Mouse (Mus musculus) liver, adult 2 months (tissue): Measurements from ENCODE around the gene 4930435E12Rik. TPM values are rescaled to one million over a fixed set of nuclear protein-coding genes. Genes with fewer than 3 reads are reported as not detected.

Experiments
- DNase-seq: peaks from one replicate; pipeline ENCODE4 v3.0.0-alpha.2; 2011; ENCODE audit warnings: low read depth, low spot score; ENCODE audit errors: extremely low read depth
- H3K27ac ChIP-seq: fragments of 200-500 bp; replicated peaks from 2 replicates; pipeline ENCODE4 v1.5.1; 2012; ENCODE audit warnings: low read depth, mild to moderate bottlenecking, control low read depth, inconsistent platforms, low read length; ENCODE audit not compliant: insufficient read depth
- H3K27me3 ChIP-seq: fragments of 200-500 bp; 2 replicates; pipeline ENCODE4 v1.6.1; 2012; ENCODE audit warnings: mild to moderate bottlenecking, moderate library complexity, low read length, inconsistent platforms; ENCODE audit not compliant: control insufficient read depth, insufficient read depth
- H3K36me3 ChIP-seq: fragments of 200-500 bp; 2 replicates; pipeline ENCODE4 v1.6.1; 2012; ENCODE audit warnings: low read length, inconsistent platforms; ENCODE audit not compliant: control insufficient read depth, insufficient read depth
- H3K4me1 ChIP-seq: fragments of 200-500 bp; 2 replicates; pipeline ENCODE4 v1.6.1; 2011; ENCODE audit warnings: low read length; ENCODE audit not compliant: control insufficient read depth, insufficient read depth
- H3K4me3 ChIP-seq: fragments of 200-500 bp; 2 replicates; pipeline ENCODE4 v1.5.1; 2011; ENCODE audit warnings: low read depth, mild to moderate bottlenecking, control low read depth, low read length, moderate library complexity; ENCODE audit not compliant: insufficient read depth
- H3K79me2 ChIP-seq: fragments of 200-500 bp; 2 replicates; pipeline ENCODE4 v1.6.1; 2012; ENCODE audit warnings: inconsistent platforms, mild to moderate bottlenecking, low read length, moderate library complexity; ENCODE audit not compliant: control insufficient read depth, insufficient read depth
- H3K9ac ChIP-seq: fragments of 200-500 bp; 2 replicates; pipeline ENCODE4 v1.6.1; 2012; ENCODE audit warnings: low read depth, mild to moderate bottlenecking, control low read depth, inconsistent platforms, low read length
- CTCF ChIP-seq: fragments of 200-500 bp; IDR thresholded peaks from 2 replicates; pipeline ENCODE4 v1.5.1; 2011; ENCODE audit warnings: low read depth, low read length, control low read depth
- POLR2A ChIP-seq: fragments of 200-500 bp; IDR thresholded peaks from 2 replicates; pipeline ENCODE4 v1.6.1; 2011; ENCODE audit warnings: low read length, control low read depth; ENCODE audit not compliant: insufficient read depth; ENCODE audit errors: extremely low read depth
- WGBS: fragments of 180-500 bp; shearing (Covaris S2); methylation state at CpG from one replicate; pipeline ENCODE4 v1.1.7; 2018; 5-methylcytosine and 5-hydroxymethylcytosine counted together
- polyA plus RNA-seq: library from polyadenylated mRNA; depleted of rRNA; stranded (reverse); fragments of >200 nt; gene quantifications from 2 replicates; pipeline ENCODE4 v1.2.3, GENCODE M21; 2012; rRNA removed
- total RNA-seq: library from RNA; depleted of rRNA; stranded (reverse); fragments of >200 nt; gene quantifications from 2 replicates; pipeline ENCODE4 v1.2.3, GENCODE M21; 2014; rRNA removed

Gene 4930435E12Rik
- total and polyA plus RNA-seq, 2 experiments, result not detected

DNA sequence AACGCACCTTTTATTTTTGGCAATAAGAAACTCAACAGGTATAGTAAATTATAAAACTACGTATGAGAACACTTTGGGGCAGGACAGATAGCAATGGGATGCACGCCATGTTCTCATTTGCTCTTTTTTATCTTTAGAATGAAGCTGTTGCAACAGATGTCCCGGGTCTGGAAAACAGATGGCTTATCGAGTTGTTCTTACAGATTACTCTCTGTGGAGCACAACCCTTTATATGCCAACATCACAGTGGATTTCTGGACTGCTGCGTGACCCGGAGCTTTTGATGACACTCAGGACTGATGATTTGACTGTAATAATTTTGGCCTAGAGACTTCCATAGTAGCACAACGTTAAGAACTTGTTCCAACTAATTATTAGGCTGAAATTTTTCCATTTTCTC, 60.8 kb downstream of the 4930435E12Rik start:
- TF ChIP-seq CTCF (no peak), POLR2A (no peak)
- no peak for DNase-seq
- H3K36me3 ChIP-seq, result no peaks in the 10 kb centered on the region
- H3K4me3 ChIP-seq, result no peak overlapping the region
- no peak overlapping the region for H3K9ac ChIP-seq
- H3K79me2 ChIP-seq, result no peaks in the 10 kb centered on the region
- WGBS, result 85% methylated on average over 8 of the region's 8 CpGs
- no peak overlapping the region for H3K27ac ChIP-seq
- H3K27me3 ChIP-seq, result no peaks in the 10 kb centered on the region
- H3K4me1 ChIP-seq, result peaks cover 1% of the 10 kb centered on the region; the same call in 1 of the 2 replicates

DNA sequence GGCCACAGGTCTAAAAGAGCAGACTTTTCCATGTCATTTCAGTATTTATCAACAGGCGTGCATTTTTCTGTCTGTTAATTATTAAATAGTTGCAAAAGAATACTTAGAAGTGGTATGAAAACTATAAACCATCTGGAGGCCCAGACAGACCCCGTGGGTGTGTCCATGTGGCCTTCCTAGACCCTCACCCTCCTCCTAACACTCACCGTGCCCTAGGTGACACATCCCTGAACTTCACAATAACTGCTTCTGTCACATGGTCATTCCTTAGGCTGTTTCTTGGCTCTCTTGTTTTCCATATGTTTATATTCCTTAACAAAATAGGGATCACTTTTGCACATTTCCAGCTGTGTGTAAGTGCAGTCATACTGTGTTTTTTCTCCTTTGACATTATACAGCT, 61.9 kb downstream of the 4930435E12Rik start:
- no peak overlapping the region for H3K27ac ChIP-seq
- WGBS, result 54% methylated on average over 3 of the region's 3 CpGs
- H3K79me2 ChIP-seq, result no peaks in the 10 kb centered on the region
- no peak for TF ChIP-seq CTCF
- TF ChIP-seq POLR2A, result no peak
- no peaks in the 10 kb centered on the region for H3K36me3 ChIP-seq
- no peaks in the 10 kb centered on the region for H3K27me3 ChIP-seq
- no peak overlapping the region for H3K9ac ChIP-seq
- H3K4me1 ChIP-seq, result peaks cover 1% of the 10 kb centered on the region; the same call in 1 of the 2 replicates
- no peak for DNase-seq
- H3K4me3 ChIP-seq, result no peak overlapping the region

DNA sequence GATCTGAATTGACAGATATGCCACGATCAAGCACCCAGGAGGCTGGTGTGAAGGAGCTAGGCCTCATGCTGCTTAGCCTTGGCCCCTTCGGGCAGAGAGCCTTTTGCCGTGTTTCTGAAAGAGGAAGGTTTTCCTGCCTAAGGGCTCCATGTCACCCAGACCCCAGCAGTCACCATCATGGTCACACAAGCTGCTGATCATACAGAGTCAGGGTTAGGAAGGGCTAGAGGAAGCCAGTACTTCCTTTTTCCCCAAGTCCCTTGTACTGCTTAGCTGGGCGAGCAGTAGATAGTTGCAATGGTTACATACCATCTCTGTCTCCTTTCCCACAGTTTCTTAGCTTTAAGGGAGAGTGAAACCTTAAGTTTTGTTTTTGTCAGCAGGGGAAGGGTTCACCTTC, 65.0 kb downstream of the 4930435E12Rik start:
- 81% methylated on average over 4 of the region's 4 CpGs for WGBS
- Histone ChIP-seq H3K27ac (peak overlapping the region; percentile 70), H3K9ac (no peak overlapping the region), H3K27me3 (no peaks in the 10 kb centered on the region), H3K4me3 (no peak overlapping the region), H3K36me3 (no peaks in the 10 kb centered on the region), H3K4me1 (peaks cover 1% of the 10 kb centered on the region; the same call in 1 of the 2 replicates), H3K79me2 (no peaks in the 10 kb centered on the region)
- DNase-seq, result peak; percentile 38
- no peak for TF ChIP-seq POLR2A
- no peak for TF ChIP-seq CTCF

DNA sequence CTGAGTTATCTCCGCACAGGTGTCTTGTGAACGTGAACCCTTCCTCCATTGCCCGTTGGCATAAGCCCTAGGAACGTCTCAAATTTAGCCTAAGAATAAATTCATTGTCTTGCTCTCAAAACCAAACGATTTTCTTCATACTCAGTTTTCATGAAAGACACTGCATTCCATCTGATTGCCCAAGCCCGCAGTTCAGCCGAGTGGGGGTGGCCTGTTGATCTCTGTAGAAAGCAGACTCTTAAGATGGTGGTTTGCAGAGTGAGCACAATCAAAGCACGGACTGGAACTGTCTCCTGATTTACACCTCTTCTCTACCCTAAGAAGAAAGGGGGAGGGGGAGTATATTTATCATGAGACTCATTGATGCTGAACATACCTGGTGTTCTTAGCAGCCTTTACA, 66.1 kb downstream of the 4930435E12Rik start:
- Histone ChIP-seq H3K79me2 (no peaks in the 10 kb centered on the region), H3K4me1 (peaks cover 3% of the 10 kb centered on the region; the same call in 1 of the 2 replicates), H3K4me3 (no peak overlapping the region), H3K27ac (no peak overlapping the region), H3K36me3 (no peaks in the 10 kb centered on the region), H3K9ac (no peak overlapping the region), H3K27me3 (no peaks in the 10 kb centered on the region)
- WGBS, result 85% methylated on average over 8 of the region's 8 CpGs
- no peak for TF ChIP-seq POLR2A
- TF ChIP-seq CTCF, result no peak
- no peak for DNase-seq

Other genes with a start within 250 kb of the 4930435E12Rik start
- gene Arhgap31, start 115.5 kb downstream of the 4930435E12Rik start, total RNA-seq, result 3.0 and 3.4 TPM in 2 replicates
- 1.0 and 1.4 TPM in 2 replicates for gene Arhgap31, start 115.5 kb downstream of the 4930435E12Rik start, polyA plus RNA-seq
- 1.3 and 1.6 TPM in 2 replicates for gene B4galt4, start 86.5 kb downstream of the 4930435E12Rik start, total RNA-seq
- 0.44 and 0.54 TPM in 2 replicates for gene B4galt4, start 86.5 kb downstream of the 4930435E12Rik start, polyA plus RNA-seq
- gene Upk1b, start 28.4 kb downstream of the 4930435E12Rik start, total RNA-seq, result 0.13 and 0.18 TPM in 2 replicates
- gene Upk1b, start 28.4 kb downstream of the 4930435E12Rik start, polyA plus RNA-seq, result 0.36 and 0.37 TPM in 2 replicates
- gene Igsf11, start 63.9 kb upstream of the 4930435E12Rik start, total RNA-seq, result 9.5 and 10.7 TPM in 2 replicates
- gene Igsf11, start 63.9 kb upstream of the 4930435E12Rik start, polyA plus RNA-seq, result 14.8 and 15.0 TPM in 2 replicates